Mouse (Mus musculus) layer of hippocampus, adult 11-12 months (tissue): Measurements from ENCODE around the gene Defb26.

Experiments
- DNase-seq: peaks from one replicate; pipeline ENCODE4 v3.0.0; 2022; ENCODE audit warnings: low spot score

The Defb26 gene

GRCm38 (mm10) chr2:152464570-152465150 lies 46.8 kb downstream of the Defb26 start, which contains the start of gene Defb23:
Gene Defb23 (minus strand): TSS chr2:152464620.
- no peak for DNase-seq

- DNase-seq = no peak
Measured at GRCm38 (mm10) chr2:152459241-152459640, 52.3 kb downstream of the Defb26 start.
